Comparison of ENCODE assay signal across 8 mouse cellular contexts in genomic region chr1:160210566-160210965, GRCm38 (mm10). TPM values are rescaled to one million over a fixed set of nuclear protein-coding genes. Genes with fewer than 3 reads are reported as not detected.
A peak's percentile ranks its signal among the peaks of the same experiment; 100 is the strongest.
DNase-seq lines count a peak whose midpoint lies in the region; ATAC-seq and TF ChIP-seq lines count a peak whose summit lies in the region.

No protein-coding gene starts in this region.

- H3K9ac ChIP-seq in heart, embryonic 13.5 days, result peak overlapping the region; percentile 96; the same call in 1 of the 2 replicates
- peak overlapping the region; percentile 96 for H3K9ac ChIP-seq in ES-Bruce4 (ENCODE audit: low read depth, poor library complexity, severe bottlenecking)
- peak overlapping the region; percentile 92 for H3K9ac ChIP-seq in forebrain, embryonic 13.5 days
- peak overlapping the region; percentile 78 for H3K9ac ChIP-seq in liver, embryonic 14.5 days (replicated peaks)

- H3K9me3 ChIP-seq in heart, embryonic 13.5 days, result no peaks in the 10 kb centered on the region
- H3K9me3 ChIP-seq in ES-Bruce4 (replicated peaks; ENCODE audit: control insufficient read depth, insufficient read depth, low read length, poor library complexity, severe bottlenecking), result no peaks in the 10 kb centered on the region
- H3K9me3 ChIP-seq in forebrain, embryonic 13.5 days (replicated peaks), result no peaks in the 10 kb centered on the region
- no peaks in the 10 kb centered on the region for H3K9me3 ChIP-seq in liver, embryonic 14.5 days (ENCODE audit: control insufficient read depth, low read length)

- no peak for ATAC-seq in heart, embryonic 13.5 days (ENCODE audit: extremely low read depth, insufficient number of reproducible peaks, low FRiP score, low TSS enrichment)
- no peak for ATAC-seq in forebrain, embryonic 13.5 days
- ATAC-seq in liver, embryonic 14.5 days (ENCODE audit: insufficient read depth), result no peak

- H3K4me3 ChIP-seq in heart, embryonic 13.5 days, result peak overlapping the region; percentile 92
- peak overlapping the region; percentile 85 for H3K4me3 ChIP-seq in ES-Bruce4 (ENCODE audit: low read depth, low read length)
- peak overlapping the region; percentile 80 for H3K4me3 ChIP-seq in forebrain, embryonic 13.5 days
- peak overlapping the region; percentile 70 to 91 for H3K4me3 ChIP-seq in liver, embryonic 14.5 days (ENCODE audit: insufficient read depth in 1 of 2, low read depth in 2 of 2, low read length in 2 of 2)

- no peak for TF ChIP-seq POLR2A in ES-Bruce4 (IDR thresholded peaks at IDR 0.05; ENCODE audit: insufficient read depth, low read length)

- peaks cover 27% of the 10 kb centered on the region for H3K36me3 ChIP-seq in heart, embryonic 13.5 days
- H3K36me3 ChIP-seq in ES-Bruce4 (ENCODE audit: control insufficient read depth, insufficient read depth, low read length, poor library complexity, severe bottlenecking), result peaks cover 34% of the 10 kb centered on the region
- peaks cover 25% of the 10 kb centered on the region for H3K36me3 ChIP-seq in forebrain, embryonic 13.5 days (ENCODE audit: poor library complexity, severe bottlenecking)
- H3K36me3 ChIP-seq in liver, embryonic 14.5 days (replicated peaks; ENCODE audit: control insufficient read depth, insufficient read depth, low read depth), result peaks cover 22% of the 10 kb centered on the region

- WGBS in heart, embryonic 13.5 days, result 52% methylated on average over 3 of the region's 3 CpGs
- WGBS in forebrain, embryonic 13.5 days, result 59% methylated on average over 3 of the region's 3 CpGs
- WGBS in liver, embryonic 14.5 days (ENCODE audit: insufficient replicate concordance), result 35% methylated on average over 3 of the region's 3 CpGs

- H3K27ac ChIP-seq in heart, embryonic 13.5 days (replicated peaks), result no peak overlapping the region
- H3K27ac ChIP-seq in ES-Bruce4 (ENCODE audit: insufficient read depth, low read length), result peak overlapping the region; percentile 94
- H3K27ac ChIP-seq in forebrain, embryonic 13.5 days, result no peak overlapping the region
- no peak overlapping the region for H3K27ac ChIP-seq in liver, embryonic 14.5 days

- peaks cover 27% of the 10 kb centered on the region for H3K4me1 ChIP-seq in heart, embryonic 13.5 days
- no peaks in the 10 kb centered on the region for H3K4me1 ChIP-seq in ES-Bruce4 (ENCODE audit: control insufficient read depth, insufficient read depth, low read length)
- peaks cover 35% of the 10 kb centered on the region for H3K4me1 ChIP-seq in forebrain, embryonic 13.5 days
- H3K4me1 ChIP-seq in liver, embryonic 14.5 days (replicated peaks; ENCODE audit: control insufficient read depth in 2 of 2, insufficient read depth in 2 of 2, low read length in 1 of 2), result peaks cover 9 to 16% of the 10 kb centered on the region in 2 experiments

- H3K27me3 ChIP-seq in heart, embryonic 13.5 days (replicated peaks), result no peaks in the 10 kb centered on the region
- H3K27me3 ChIP-seq in ES-Bruce4 (ENCODE audit: control insufficient read depth, insufficient read depth, low read length, poor library complexity, severe bottlenecking), result no peaks in the 10 kb centered on the region
- H3K27me3 ChIP-seq in forebrain, embryonic 13.5 days, result no peaks in the 10 kb centered on the region
- H3K27me3 ChIP-seq in liver, embryonic 14.5 days (ENCODE audit: control insufficient read depth, insufficient read depth, low read length), result no peaks in the 10 kb centered on the region

- DNase-seq in heart, postnatal 4 days, result no peak
- no peak for DNase-seq in liver, embryonic 14.5 days (ENCODE audit: low read depth in 3 of 3, low spot score in 3 of 3)
- no peak for DNase-seq in frontal cortex, postnatal 10 days (ENCODE audit: low spot score in 2 of 2)
- DNase-seq in left cerebral cortex, postnatal 10 days (ENCODE audit: extremely low spot score in 1 of 2, low spot score in 2 of 2), result no peak
- no peak for DNase-seq in left cerebral cortex, postnatal 14 days (ENCODE audit: low spot score in 2 of 2)

- peak overlapping the region; percentile 74 for H3K4me2 ChIP-seq in heart, embryonic 13.5 days
- peak overlapping the region; percentile 74 for H3K4me2 ChIP-seq in forebrain, embryonic 13.5 days
- peak overlapping the region; percentile 81 for H3K4me2 ChIP-seq in liver, embryonic 14.5 days (ENCODE audit: low read depth)

- intact Hi-C loops in left cerebral cortex, postnatal 10 days (cut with DNase I), result no loop called here
- intact Hi-C loops in left cerebral cortex, postnatal 14 days (cut with DNase I), result no loop called here

- TF ChIP-seq CTCF in ES-Bruce4 (IDR thresholded peaks at IDR 0.05; ENCODE audit: low read depth, low read length), result no peak
- TF ChIP-seq CTCF in liver, embryonic 14.5 days (IDR thresholded peaks at IDR 0.05; ENCODE audit: low read depth), result no peak

- no peak for TF ChIP-seq EP300 in ES-Bruce4 (IDR thresholded peaks at IDR 0.05; ENCODE audit: insufficient read depth, low read depth, low read length)
- no peak for TF ChIP-seq EP300 in liver, embryonic 14.5 days (IDR thresholded peaks at IDR 0.05; ENCODE audit: low read depth)

RNA-seq across cellular contexts. Expression of gene Cacybp, which starts 2.1 kb away (rescaled TPM):
- polyA plus RNA-seq in heart, embryonic 13.5 days (2015; fragmentation: Nextera tagmentation; extraction: Ambion mirVana), result 150 and 170 TPM in 2 replicates
- total RNA-seq in heart, postnatal 4 days (2021), result 10 to 100 TPM; 73.8 to 75.4 TPM
- polyA plus RNA-seq in ES-Bruce4 (2011; ENCODE audit: insufficient read depth, insufficient read length, low read depth, missing spikeins), result 299 and 323 TPM in 2 replicates
- polyA plus RNA-seq in forebrain, embryonic 13.5 days (2015; fragmentation: Nextera tagmentation; extraction: Ambion mirVana), result 297 and 319 TPM in 2 replicates
- polyA plus RNA-seq in liver, embryonic 14.5 days (2012; rRNA removed), result 23.2 and 41.9 TPM in 2 replicates
- polyA plus RNA-seq in liver, embryonic 14.5 days (2014; fragmentation: Nextera tagmentation; extraction: Ambion mirVana), result 161 and 163 TPM in 2 replicates
- total RNA-seq in left cerebral cortex, postnatal 10 days (2021), result 100 to 1,000 TPM; 106 to 109 TPM
- 10 to 100 TPM; 85.4 to 97.1 TPM for total RNA-seq in left cerebral cortex, postnatal 14 days (2021)

RNA-seq across cellular contexts. Expression of gene Mrps14, which starts 15.6 kb away (rescaled TPM):
- polyA plus RNA-seq in heart, embryonic 13.5 days (2015; fragmentation: Nextera tagmentation; extraction: Ambion mirVana), result 186 and 201 TPM in 2 replicates
- 10 to 100 TPM; 84.0 to 85.2 TPM for total RNA-seq in heart, postnatal 4 days (2021)
- 76.9 and 81.9 TPM in 2 replicates for polyA plus RNA-seq in ES-Bruce4 (2011; ENCODE audit: insufficient read depth, insufficient read length, low read depth, missing spikeins)
- 240 and 275 TPM in 2 replicates for polyA plus RNA-seq in forebrain, embryonic 13.5 days (2015; fragmentation: Nextera tagmentation; extraction: Ambion mirVana)
- polyA plus RNA-seq in liver, embryonic 14.5 days (2012; rRNA removed), result 12.3 and 34.6 TPM in 2 replicates
- 211 and 219 TPM in 2 replicates for polyA plus RNA-seq in liver, embryonic 14.5 days (2014; fragmentation: Nextera tagmentation; extraction: Ambion mirVana)
- 10 to 100 TPM; 52.8 to 56.1 TPM for total RNA-seq in left cerebral cortex, postnatal 10 days (2021)
- 10 to 100 TPM; 57.8 to 58.5 TPM for total RNA-seq in left cerebral cortex, postnatal 14 days (2021)

RNA-seq across cellular contexts. Expression of gene Tnn, which starts 57.2 kb away (rescaled TPM):
- polyA plus RNA-seq in heart, embryonic 13.5 days (2015; fragmentation: Nextera tagmentation; extraction: Ambion mirVana), result 0.08 TPM in 1 of 2 replicates, not detected in the other
- total RNA-seq in heart, postnatal 4 days (2021), result under 1 TPM; 0.07 to 0.09 TPM
- not detected in 2 replicates for polyA plus RNA-seq in ES-Bruce4 (2011; ENCODE audit: insufficient read depth, insufficient read length, low read depth, missing spikeins)
- 0.04 TPM in 1 of 2 replicates, not detected in the other for polyA plus RNA-seq in forebrain, embryonic 13.5 days (2015; fragmentation: Nextera tagmentation; extraction: Ambion mirVana)
- 0.01 TPM in 2 replicates for polyA plus RNA-seq in liver, embryonic 14.5 days (2012; rRNA removed)
- not detected in 2 replicates for polyA plus RNA-seq in liver, embryonic 14.5 days (2014; fragmentation: Nextera tagmentation; extraction: Ambion mirVana)
- total RNA-seq in left cerebral cortex, postnatal 10 days (2021), result under 1 TPM; 0.95 to 0.97 TPM
- under 1 TPM; 0.32 to 0.33 TPM for total RNA-seq in left cerebral cortex, postnatal 14 days (2021)
